Mouse (Mus musculus): ENCODE measurements around the gene Lrrc18. TPM values are rescaled to one million over a fixed set of nuclear protein-coding genes. Genes with fewer than 3 reads are reported as not detected.

Gene Lrrc18
- total RNA-seq (2021): under 1 TPM; 0.51 to 0.67 TPM
- long read RNA-seq, experiment 1: 0 reads
- long read RNA-seq, experiment 2: 0 reads

- DNase-seq: no peak
These were observed at the start of gene Lrrc18 for GRCm38 (mm10) chr14:32991082-32991481. Lrrc18 (plus strand) TSS chr14:32991382.

- no peak for DNase-seq
These were observed 43.7 kb upstream of the Lrrc18 start for GRCm38 (mm10) chr14:32947512-32947911.

- DNase-seq: peak; percentile 38
These were observed 40.6 kb upstream of the Lrrc18 start for GRCm38 (mm10) chr14:32950312-32951301.

GRCm38 (mm10) chr14:32956486-32956885, 34.7 kb upstream of the Lrrc18 start:
- DNase-seq: peak; percentile 9

- peak; percentile 17 for DNase-seq
These were observed 32.5 kb upstream of the Lrrc18 start for GRCm38 (mm10) chr14:32958671-32959070.

- peak; percentile 79 for DNase-seq
These were observed 30.7 kb upstream of the Lrrc18 start for GRCm38 (mm10) chr14:32960481-32960880.

GRCm38 (mm10) chr14:32964742-32965141, 26.4 kb upstream of the Lrrc18 start:
- no peak for DNase-seq

- DNase-seq: no peak
These were observed 20.5 kb upstream of the Lrrc18 start for GRCm38 (mm10) chr14:32970700-32971099.

- no peak for DNase-seq
These were observed 6.9 kb upstream of the Lrrc18 start for GRCm38 (mm10) chr14:32984176-32984738.

GRCm38 (mm10) chr14:32986659-32987058, 4.5 kb upstream of the Lrrc18 start:
- no peak for DNase-seq

- peak; percentile 28 for DNase-seq
These were observed 3.9 kb downstream of the Lrrc18 start for GRCm38 (mm10) chr14:32994954-32995636.

GRCm38 (mm10) chr14:32999511-32999910, 8.3 kb downstream of the Lrrc18 start:
- no peak for DNase-seq

- DNase-seq: no peak
These were observed 9.2 kb downstream of the Lrrc18 start for GRCm38 (mm10) chr14:33000112-33000979.

GRCm38 (mm10) chr14:33005114-33005513, 13.9 kb downstream of the Lrrc18 start:
- no peak for DNase-seq

- DNase-seq: no peak
These were observed 16.5 kb downstream of the Lrrc18 start for GRCm38 (mm10) chr14:33007638-33008037.

- DNase-seq: no peak
These were observed 27.9 kb downstream of the Lrrc18 start for GRCm38 (mm10) chr14:33019050-33019449.

- DNase-seq: no peak
These were observed 28.4 kb downstream of the Lrrc18 start for GRCm38 (mm10) chr14:33019606-33020005.

- DNase-seq: no peak
These were observed 39.7 kb downstream of the Lrrc18 start for GRCm38 (mm10) chr14:33030849-33031248.

- DNase-seq: peak; percentile 37
These were observed 42.2 kb downstream of the Lrrc18 start for GRCm38 (mm10) chr14:33033424-33033823.

GRCm38 (mm10) chr14:33035386-33035785, 44.2 kb downstream of the Lrrc18 start:
- DNase-seq: no peak

GRCm38 (mm10) chr14:33036811-33037210, 45.6 kb downstream of the Lrrc18 start:
- no peak for DNase-seq

- no peak for DNase-seq
These were observed 54.0 kb downstream of the Lrrc18 start for GRCm38 (mm10) chr14:33045217-33045616.

All from adrenal gland, postnatal 10 days (tissue).